Mouse (Mus musculus): ENCODE data around the gene Hsp90aa1.
"Not testable (repeated sequence)": the region's sequence is repeated elsewhere in the genome, so short reads cannot be mapped to it uniquely, and the experiment has no call there.

Hsp90aa1 gene

DNA sequence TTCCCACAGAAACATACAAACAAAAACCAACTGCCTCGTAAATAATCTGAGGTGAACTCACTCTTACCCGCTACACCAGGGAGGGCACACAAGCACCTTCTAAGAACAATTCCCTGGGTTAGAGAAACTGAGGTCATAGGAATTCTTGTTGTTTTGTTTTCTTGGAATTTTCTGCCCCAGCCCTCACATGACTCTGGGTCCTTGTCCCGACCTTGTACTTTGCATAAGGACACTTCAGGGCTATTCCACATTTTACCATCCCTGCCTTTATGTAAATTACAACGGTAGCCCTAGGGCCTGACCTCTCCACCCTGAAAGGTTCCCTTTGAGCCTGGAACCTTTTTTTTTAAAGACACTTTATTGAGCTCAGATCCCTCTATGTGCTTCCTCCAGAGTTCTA is at the start of gene Hsp90aa1:
Gene Hsp90aa1, minus strand, starts transcription at position 173 of the 400 bp plus-strand sequence.
- no peak for DNase-seq (ENCODE audit: low spot score in 2 of 2)

GRCm38 (mm10) chr12:110750770-110751439 is 48.4 kb upstream of the Hsp90aa1 start:
- no peak for DNase-seq (ENCODE audit: low spot score in 2 of 2)

DNA sequence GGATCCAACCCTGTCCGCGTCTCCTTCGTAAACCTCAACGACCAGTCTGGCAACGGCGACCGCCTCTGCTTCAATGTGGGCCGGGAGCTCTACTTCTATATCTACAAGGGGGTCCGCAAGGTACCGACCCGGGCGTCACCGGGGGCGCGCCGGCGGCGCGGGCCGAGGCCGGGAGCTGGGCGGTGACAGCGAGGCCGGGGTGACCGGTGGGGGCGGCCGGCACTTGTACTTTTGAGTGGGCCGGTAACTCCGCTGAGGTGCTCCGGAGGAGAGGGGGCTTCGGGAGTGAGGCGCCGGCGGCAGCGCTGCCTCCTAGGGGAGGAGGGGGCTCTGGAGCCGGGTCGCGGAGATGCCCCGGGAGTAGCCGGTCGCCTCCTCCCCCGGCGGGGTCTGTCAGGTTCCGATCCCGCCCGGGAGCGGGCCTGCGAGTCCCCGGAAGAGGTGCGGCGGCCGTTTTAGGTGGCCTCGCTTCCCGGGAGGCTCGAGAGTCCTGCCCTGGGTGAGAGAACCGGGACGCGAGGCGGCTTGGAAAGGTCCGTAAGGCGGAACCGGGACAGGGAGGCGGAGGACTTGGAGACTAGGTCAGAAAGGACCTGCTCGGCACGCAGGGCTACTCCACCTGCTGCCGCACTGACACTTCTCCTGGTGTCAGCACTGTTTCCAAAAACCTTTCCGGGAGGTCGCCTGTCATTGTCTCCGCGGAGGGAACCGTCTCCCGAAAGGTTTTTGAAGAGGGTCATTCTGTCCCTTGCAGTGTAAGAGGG is 35.8 kb upstream of the Hsp90aa1 start:
- DNase-seq (ENCODE audit: low spot score in 2 of 2) = peak in 1 of 2 experiments; percentile 26

- DNase-seq (ENCODE audit: low spot score in 2 of 2) = peak; percentile 98
These were observed 34.9 kb upstream of the Hsp90aa1 start, which contains the start of gene Wdr20 for GRCm38 (mm10) chr12:110737170-110738157. Wdr20 (plus strand) TSS chr12:110737944.

GRCm38 (mm10) chr12:110736641-110737040 is 34.1 kb upstream of the Hsp90aa1 start:
- DNase-seq (ENCODE audit: low spot score in 2 of 2) = no peak

DNA sequence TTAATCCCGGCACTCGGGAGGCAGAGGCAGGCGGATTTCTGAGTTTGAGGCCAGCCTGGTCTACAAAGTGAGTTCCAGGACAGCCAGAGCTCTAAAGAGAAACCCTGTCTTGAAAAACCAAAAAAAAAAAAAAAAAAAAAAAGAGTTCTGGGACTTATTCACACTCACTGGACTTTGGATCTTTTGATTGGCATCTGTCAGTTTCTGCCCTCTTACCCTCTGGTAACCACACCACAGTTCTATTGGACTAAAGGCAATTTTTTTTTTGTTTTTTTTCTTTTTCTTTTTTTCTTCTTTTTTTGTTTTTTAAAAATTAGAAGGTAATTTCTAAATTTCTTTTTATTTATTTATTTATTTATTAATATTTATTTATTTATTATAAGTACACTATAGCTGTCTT is 30.7 kb upstream of the Hsp90aa1 start:
- not testable (repeated sequence) for DNase-seq (ENCODE audit: low spot score in 2 of 2)

DNA sequence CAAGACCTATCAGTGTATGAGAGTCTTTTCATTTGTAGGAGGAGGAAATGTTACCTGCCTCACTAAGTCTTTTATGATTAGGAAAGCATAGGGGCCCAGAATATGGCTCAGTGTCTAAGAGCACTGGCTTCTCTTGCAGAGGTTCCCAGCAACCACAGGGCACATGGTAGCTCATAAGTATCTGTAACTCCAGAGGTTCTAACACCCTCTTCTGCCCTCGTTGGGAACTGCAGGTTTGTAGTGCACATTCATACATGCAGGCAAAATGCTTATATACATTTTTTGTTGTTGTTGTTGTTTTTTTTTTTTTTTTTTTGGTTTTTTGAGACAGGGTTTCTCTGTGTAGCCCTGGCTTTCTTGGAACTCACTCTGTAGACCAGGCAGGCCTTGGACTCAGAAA is 23.9 kb upstream of the Hsp90aa1 start:
- DNase-seq (ENCODE audit: low spot score in 2 of 2) = no peak

GRCm38 (mm10) chr12:110725489-110725888 is 23.0 kb upstream of the Hsp90aa1 start:
- DNase-seq (ENCODE audit: low spot score in 2 of 2) = no peak

DNA sequence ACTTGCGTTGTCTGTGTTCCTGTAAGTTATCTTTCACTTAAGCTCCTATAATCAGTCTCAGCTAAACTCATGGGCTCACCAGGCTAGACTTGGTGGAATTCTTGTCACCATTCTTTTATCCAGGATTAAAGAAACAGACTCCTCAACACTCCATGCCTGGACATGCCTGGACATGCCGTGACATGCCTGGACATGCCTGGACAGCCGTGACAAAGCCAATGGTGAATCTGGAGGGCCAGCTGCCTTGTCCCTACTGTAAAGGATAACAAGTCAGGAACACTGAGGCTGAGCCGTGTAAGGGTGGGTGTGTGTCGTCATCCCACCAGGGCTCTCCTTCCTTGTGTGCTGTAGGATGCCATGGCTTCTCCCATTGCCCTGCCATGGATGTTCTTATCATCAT is 22.5 kb upstream of the Hsp90aa1 start:
- no peak for DNase-seq (ENCODE audit: low spot score in 2 of 2)

DNA sequence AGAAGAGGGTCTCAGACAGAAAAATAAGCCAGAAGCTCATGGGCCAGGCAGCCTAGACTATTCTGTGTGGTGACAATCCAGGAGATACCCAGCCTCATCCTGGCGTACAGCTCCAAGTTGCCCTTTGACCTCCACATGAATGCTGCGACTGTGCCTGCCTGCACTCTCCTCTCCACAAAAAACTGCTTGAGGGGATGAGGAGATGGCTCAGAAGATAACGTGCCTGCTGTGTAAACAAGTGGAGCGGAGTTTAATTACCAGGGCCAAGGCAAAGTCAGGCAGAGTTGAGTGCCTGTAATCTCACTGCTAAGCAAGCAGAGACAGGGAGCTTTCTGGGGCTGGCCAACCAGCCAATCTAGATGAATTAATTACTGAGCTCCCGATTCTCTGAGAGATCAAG is 13.5 kb upstream of the Hsp90aa1 start:
- DNase-seq (ENCODE audit: low spot score in 2 of 2) = no peak

- DNase-seq (ENCODE audit: low spot score in 2 of 2) = no peak
These were observed 11.7 kb upstream of the Hsp90aa1 start for GRCm38 (mm10) chr12:110714215-110714614.

DNA sequence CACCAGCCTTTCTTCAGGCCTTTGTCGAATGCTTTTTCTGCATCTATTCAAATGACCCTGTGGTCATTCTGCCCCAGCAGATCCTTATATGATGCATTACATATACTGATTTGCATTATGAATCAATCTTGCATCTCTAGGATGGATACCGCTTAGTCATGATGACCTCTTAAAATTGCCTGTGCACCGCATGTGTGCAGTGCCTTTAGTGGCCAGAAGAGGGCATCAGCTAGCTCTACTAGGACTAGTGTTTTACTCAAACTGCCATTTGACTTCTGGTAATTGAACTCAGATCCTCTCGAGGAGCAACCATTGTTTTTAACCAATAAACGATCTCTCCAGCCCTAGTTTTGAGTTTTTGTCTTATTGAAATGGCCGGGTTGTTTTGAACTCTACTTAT is 11.3 kb upstream of the Hsp90aa1 start:
- no peak for DNase-seq (ENCODE audit: low spot score in 2 of 2)

- DNase-seq (ENCODE audit: low spot score in 2 of 2) = no peak
These were observed 8.7 kb upstream of the Hsp90aa1 start for GRCm38 (mm10) chr12:110711270-110711669.

- no peak for DNase-seq (ENCODE audit: low spot score in 2 of 2)
These were observed 4.9 kb upstream of the Hsp90aa1 start for GRCm38 (mm10) chr12:110707451-110707850.

- DNase-seq (ENCODE audit: low spot score in 2 of 2) = no peak
These were observed 4.1 kb upstream of the Hsp90aa1 start for GRCm38 (mm10) chr12:110706337-110707231.

- not testable (repeated sequence) for DNase-seq (ENCODE audit: low spot score in 2 of 2)
These were observed 2.9 kb upstream of the Hsp90aa1 start for GRCm38 (mm10) chr12:110705419-110705818.

GRCm38 (mm10) chr12:110703682-110704081 is 1.2 kb upstream of the Hsp90aa1 start:
- no peak for DNase-seq (ENCODE audit: low spot score in 2 of 2)

- peak; percentile 76 to 86 for DNase-seq (ENCODE audit: low spot score in 2 of 2)
These were observed 512 bp upstream of the Hsp90aa1 start for GRCm38 (mm10) chr12:110703008-110703471.

- not testable (repeated sequence) for DNase-seq (ENCODE audit: low spot score in 2 of 2)
These were observed 1.2 kb downstream of the Hsp90aa1 start for GRCm38 (mm10) chr12:110701363-110701762.

DNA sequence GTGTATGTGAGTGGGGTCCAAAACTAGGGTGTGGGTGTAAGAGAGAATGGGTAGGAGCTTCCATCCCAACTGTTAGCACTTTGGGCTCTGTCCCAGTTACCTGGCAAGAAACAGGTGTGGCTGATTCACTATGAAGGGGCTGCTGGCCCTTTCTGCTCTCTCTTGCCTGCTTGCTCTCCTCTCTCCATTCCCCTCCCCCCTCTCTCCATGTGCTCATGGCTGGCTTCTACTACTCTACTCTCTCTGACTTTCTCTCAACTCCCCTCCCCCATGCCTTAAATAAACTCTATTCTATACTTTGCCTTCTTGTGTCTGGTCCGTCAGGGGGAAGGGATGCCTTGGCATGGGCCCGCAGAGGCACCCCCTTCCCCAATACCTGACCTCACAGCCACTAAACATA is 1.8 kb downstream of the Hsp90aa1 start:
- no peak for DNase-seq (ENCODE audit: low spot score in 2 of 2)

GRCm38 (mm10) chr12:110699171-110699547 is 3.4 kb downstream of the Hsp90aa1 start:
- no peak for DNase-seq (ENCODE audit: low spot score in 2 of 2)

All from cerebellum, postnatal 4 days (tissue).